Mouse (Mus musculus) E14TG2a.4 (cell line): ENCODE data around the gene S1pr5.
"Not testable (repeated sequence)": the region's sequence is repeated elsewhere in the genome, so short reads cannot be mapped to it uniquely, and the experiment has no call there.

ENCODE experiments used
- H3K27me3 ChIP-seq: 2 replicates; pipeline ENCODE4 v1.6.1; 2014; ENCODE audit warnings: low read length, control low read depth; ENCODE audit not compliant: insufficient read depth
- H3K36me3 ChIP-seq: 2 replicates; pipeline ENCODE4 v1.6.1; 2014; ENCODE audit warnings: low read length, control low read depth; ENCODE audit not compliant: insufficient read depth
- H3K4me1 ChIP-seq: replicated peaks from 2 replicates; pipeline ENCODE4 v1.6.1; 2014; ENCODE audit warnings: low read depth, low read length, control low read depth
- H3K4me3 ChIP-seq: replicated peaks from 2 replicates; pipeline ENCODE4 v1.5.1; 2014; ENCODE audit warnings: mild to moderate bottlenecking, low read length
- H3K9me3 ChIP-seq: 2 replicates; pipeline ENCODE4 v1.6.1; 2014; ENCODE audit warnings: low read length, control low read depth
- CTCF ChIP-seq: conservative IDR thresholded peaks from 2 replicates; pipeline ENCODE4 v1.5.1; 2014; ENCODE audit warnings: low read length
- NANOG ChIP-seq: IDR thresholded peaks from 2 replicates; pipeline ENCODE4 v1.6.1; 2014; ENCODE audit warnings: borderline replicate concordance, low read length, mixed read lengths
- POU5F1 ChIP-seq: IDR thresholded peaks from 2 replicates; pipeline ENCODE4 v1.6.1; 2014; ENCODE audit warnings: low read length, borderline replicate concordance

S1pr5 gene

DNA sequence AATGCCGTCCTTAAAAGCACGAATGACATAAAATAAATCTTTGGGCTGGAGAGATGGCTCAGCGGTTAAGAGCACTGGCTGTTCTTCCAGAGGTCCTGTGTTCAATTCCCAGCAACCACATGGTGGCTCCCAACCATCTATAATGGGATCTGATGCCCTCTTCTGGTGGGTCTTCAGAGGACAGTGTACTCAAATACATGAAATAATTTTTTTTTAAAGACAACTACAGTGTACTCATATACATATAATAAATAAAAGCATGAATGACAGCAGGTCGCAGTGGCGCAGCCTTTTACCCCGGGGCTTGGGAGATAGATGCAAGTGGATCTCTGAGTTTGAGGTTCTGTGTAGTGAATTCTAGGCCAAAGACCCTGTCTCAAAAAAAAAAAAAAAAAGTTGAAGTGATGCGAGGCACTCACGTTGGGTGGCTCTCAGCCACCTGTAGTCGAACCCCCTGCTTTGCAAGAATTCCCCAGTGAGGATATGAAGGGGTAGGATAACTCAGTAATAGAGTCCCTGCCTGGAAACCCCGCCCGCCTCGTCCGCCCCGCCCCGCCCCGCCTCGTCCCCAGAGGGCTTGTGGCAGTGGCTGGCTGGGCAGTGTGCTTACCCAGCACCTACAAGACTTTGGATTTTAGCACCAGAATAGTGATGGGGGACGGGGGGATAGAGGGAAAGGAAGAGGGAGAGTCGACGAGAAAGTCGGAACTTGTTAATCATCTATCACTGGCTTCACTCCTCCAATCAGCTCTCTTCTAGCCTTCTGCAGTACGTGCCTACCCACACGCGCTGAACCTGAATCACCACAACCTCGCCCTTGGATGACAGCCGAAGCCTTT lies 23.4 kb downstream of the S1pr5 start:
- TF ChIP-seq POU5F1 (no peak), CTCF (peak; percentile 36), NANOG (no peak)
- Histone ChIP-seq H3K9me3 (no peaks in the 10 kb centered on the region), H3K36me3 (peaks cover 21% of the 10 kb centered on the region), H3K27me3 (no peaks in the 10 kb centered on the region), H3K4me3 (peak overlapping the region; percentile 76), H3K4me1 (peaks cover 83% of the 10 kb centered on the region)

DNA sequence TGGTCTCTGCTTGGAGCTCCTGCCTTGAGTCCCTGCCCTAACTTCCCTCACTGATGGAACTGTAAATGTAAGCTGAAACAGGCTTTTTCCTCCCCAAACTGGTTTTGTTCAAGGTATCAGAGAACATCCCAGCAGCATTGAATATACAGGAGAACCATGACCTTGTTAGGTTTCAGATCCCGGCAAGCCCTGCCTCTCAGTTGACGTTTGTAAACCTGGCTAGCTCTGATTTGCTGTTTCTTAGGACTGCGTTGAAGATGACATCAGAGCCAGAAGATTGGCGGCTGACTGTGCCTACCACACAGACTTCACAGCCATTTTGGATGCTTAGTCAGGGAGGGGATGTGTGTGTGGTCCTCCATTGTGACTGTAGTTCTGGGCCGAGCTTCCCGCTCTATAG lies 24.3 kb downstream of the S1pr5 start:
- no peaks in the 10 kb centered on the region for H3K9me3 ChIP-seq
- peak overlapping the region; percentile 76 for H3K4me3 ChIP-seq
- peaks cover 76% of the 10 kb centered on the region for H3K4me1 ChIP-seq
- no peak for TF ChIP-seq NANOG
- TF ChIP-seq POU5F1 = no peak
- no peak for TF ChIP-seq CTCF
- no peaks in the 10 kb centered on the region for H3K27me3 ChIP-seq
- H3K36me3 ChIP-seq = peaks cover 12% of the 10 kb centered on the region

DNA sequence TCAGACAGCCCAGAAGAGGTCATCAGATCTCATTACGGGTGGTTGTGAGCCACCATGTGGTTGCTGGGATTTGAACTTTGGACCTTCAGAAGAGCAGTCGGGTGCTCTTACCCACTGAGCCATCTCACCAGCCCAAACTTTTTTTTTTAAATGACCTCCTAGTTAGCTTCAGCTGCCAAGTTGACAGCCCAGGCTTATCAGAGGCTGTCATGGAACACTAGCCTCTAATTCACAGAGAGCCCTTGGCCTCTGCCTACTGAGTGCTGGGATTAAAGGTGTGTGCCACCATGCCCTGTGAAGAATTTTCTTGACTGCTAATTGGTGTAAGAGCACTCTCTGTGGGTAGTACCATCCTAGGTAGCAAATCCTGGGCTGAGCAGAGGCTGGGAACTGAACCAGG lies 24.8 kb downstream of the S1pr5 start:
- peaks cover 76% of the 10 kb centered on the region for H3K4me1 ChIP-seq
- H3K4me3 ChIP-seq = peak overlapping the region; percentile 76
- H3K9me3 ChIP-seq, H3K27me3 ChIP-seq, H3K36me3 ChIP-seq: not testable (repeated sequence)

DNA sequence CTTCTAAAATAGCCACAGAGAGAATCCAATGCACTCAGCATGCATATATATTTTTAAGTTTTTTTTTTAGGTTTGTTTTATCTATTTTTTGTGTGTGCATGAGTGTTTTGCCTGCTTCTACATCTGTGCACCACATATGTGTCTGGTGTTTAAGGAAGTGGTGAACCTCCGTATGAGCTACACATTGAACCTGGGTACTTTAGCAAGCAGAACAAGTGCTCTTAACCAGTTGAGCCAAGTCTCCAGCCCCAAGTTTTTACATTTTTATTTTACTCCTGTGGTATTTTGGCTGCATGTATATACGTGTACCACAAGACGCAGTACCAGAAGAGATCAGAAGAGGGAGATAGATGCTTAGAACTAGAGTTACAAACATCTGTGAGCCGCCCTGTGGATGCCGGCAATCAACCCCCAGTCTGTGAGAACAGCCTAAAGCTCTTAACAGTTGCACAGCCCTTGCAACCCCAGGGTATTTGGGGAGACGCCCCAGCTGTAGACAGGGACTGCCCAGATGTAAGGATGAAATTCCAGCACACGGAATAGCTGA lies 26.8 kb downstream of the S1pr5 start:
- Histone ChIP-seq H3K4me3 (peak overlapping the region; percentile 59), H3K27me3 (peaks cover 4% of the 10 kb centered on the region; the same call in 1 of the 2 replicates), H3K36me3 (0 out of 2 replicates have a peak, but pooled peaks cover under 1% of the 10 kb centered on the region), H3K9me3 (no peaks in the 10 kb centered on the region), H3K4me1 (peaks cover 62% of the 10 kb centered on the region)
- peak; percentile 13; the same call in 1 of the 2 replicates for TF ChIP-seq NANOG
- peak; percentile 74 for TF ChIP-seq CTCF
- no peak for TF ChIP-seq POU5F1

DNA sequence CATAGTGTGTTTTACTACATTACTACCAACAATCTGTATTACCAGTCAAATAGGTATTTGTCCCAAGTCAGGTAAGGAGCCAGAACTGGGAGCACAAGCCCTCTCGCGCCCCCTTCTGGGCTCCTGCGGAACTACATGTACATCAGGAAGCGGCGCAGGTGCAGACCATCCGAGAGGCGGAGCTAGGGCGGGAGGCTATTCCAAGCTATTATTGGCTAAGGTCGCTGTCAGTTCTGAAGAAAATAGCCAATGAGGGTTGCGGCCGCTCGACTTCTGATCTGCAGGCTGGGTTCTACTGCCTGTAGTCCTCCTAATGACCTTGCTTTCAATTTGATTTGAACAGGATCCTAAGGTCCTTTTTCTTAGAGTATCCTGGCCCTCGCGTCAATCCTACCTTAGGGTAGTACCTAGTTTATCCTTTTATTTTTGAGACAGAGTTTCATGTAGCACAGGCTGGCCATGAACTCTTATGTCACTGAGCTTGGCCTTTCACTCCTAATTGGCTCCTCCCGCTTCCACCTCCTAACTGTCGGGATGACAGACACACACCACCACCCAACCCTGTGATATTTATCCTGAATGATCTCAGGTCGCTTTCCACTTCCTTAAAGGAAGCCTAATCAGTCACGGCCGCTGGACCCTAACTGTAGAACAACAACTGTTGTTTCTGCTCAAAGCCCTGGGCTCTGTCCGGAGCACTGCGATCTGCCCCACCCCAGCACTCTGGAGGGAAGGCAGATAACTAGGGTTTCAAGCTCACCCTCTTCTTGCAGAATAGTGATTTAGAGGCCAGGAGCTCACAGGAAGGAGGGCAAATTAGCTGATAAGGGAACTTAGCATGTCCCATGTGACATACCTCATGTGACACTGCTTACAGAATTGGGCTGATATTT lies 27.5 kb downstream of the S1pr5 start:
- TF ChIP-seq CTCF (peak; percentile 93), POU5F1 (no peak), NANOG (no peak)
- Histone ChIP-seq H3K4me3 (peak overlapping the region; percentile 59), H3K27me3 (peaks cover 4% of the 10 kb centered on the region; the same call in 1 of the 2 replicates), H3K9me3 (no peaks in the 10 kb centered on the region), H3K4me1 (peaks cover 63% of the 10 kb centered on the region), H3K36me3 (no peaks in the 10 kb centered on the region)

DNA sequence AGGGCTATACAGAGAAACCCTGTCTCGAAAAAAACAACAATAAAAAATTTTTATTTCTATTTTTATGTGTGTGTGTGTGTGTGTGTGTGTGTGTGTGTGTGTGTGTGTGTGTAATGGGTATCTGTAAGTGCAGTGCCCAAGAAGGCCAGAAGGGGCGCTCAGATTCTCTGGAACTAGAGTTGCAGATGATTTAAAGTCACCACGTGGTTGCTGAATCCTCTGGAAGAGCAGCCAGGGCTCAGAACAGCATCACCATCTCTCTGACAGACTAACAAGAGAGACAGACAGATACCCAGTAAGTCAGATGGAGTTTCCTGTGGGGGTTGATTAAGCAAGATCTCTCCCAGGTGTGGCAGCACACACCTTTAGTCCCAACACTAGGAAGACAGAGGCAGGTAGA lies 28.4 kb downstream of the S1pr5 start:
- TF ChIP-seq NANOG = no peak
- TF ChIP-seq CTCF = peak; percentile 27; the same call in 1 of the 2 replicates
- no peaks in the 10 kb centered on the region for H3K36me3 ChIP-seq
- peaks cover 4% of the 10 kb centered on the region; the same call in 1 of the 2 replicates for H3K27me3 ChIP-seq
- H3K4me1 ChIP-seq = peaks cover 59% of the 10 kb centered on the region
- H3K9me3 ChIP-seq = no peaks in the 10 kb centered on the region
- H3K4me3 ChIP-seq = no peak overlapping the region

DNA sequence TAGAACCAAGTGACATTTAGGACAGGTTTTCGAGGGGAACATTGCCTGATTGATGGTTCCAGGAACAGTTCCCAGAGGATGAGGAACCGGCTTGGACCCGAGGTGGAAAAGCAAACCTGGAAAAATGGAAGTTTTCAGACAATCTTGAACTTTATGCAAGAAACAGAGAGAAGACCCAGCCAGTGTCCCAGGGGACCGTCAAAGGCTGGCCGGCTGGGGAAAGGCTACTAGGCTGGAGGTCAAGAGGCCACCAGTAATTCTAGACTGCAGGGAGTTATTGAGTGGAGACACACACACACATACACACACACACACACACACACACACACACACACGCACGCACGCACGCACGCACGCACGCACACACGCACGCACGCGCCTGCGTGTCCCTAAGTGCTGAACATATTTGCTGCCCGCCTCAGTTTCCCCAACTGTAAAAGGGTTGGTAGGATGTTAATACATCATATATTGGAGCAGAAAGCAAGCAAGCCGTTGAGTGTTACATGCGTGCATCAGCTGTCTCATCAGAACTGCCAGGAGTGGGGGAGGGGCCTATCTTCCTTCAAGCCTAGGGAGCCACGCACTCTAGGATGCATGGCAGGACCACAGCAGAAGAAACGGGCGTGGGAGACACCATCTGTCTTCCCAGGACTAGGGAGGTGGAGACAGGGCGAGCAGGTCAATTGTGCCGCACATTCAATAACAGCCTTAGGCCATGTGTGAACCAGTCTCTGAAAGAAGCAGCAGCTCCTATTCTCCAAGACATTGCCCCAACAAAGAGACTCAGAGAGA lies 32.0 kb downstream of the S1pr5 start:
- TF ChIP-seq CTCF = no peak
- no peak for TF ChIP-seq NANOG
- no peak for TF ChIP-seq POU5F1
- Histone ChIP-seq H3K36me3 (peaks cover 5% of the 10 kb centered on the region; the same call in 1 of the 2 replicates), H3K9me3 (no peaks in the 10 kb centered on the region), H3K27me3 (peaks cover 4% of the 10 kb centered on the region; the same call in 1 of the 2 replicates), H3K4me3 (0 out of 2 replicates have a peak overlapping the region, but pooled peaks have one; percentile 20), H3K4me1 (peaks cover 42% of the 10 kb centered on the region)
